Mouse (Mus musculus): ENCODE measurements around the gene Clstn1. TPM values are rescaled to one million over a fixed set of nuclear protein-coding genes. Genes with fewer than 3 reads are reported as not detected.

The Clstn1 gene
- polyA plus RNA-seq, 1 experiment from 2014 or later, result 138 TPM

GRCm38 (mm10) chr4:149691368-149691767, 105.1 kb downstream of the Clstn1 start:
- Histone ChIP-seq H3K27ac (no peak overlapping the region), H3K36me3 (no peaks in the 10 kb centered on the region), H3K4me1 (0 out of 2 replicates have a peak, but pooled peaks cover 4% of the 10 kb centered on the region), H3K9ac (no peak overlapping the region), H3K27me3 (replicated peaks) (peaks cover 5% of the 10 kb centered on the region), H3K4me2 (replicated peaks) (no peak overlapping the region), H3K9me3 (no peaks in the 10 kb centered on the region), H3K4me3 (no peak overlapping the region)
- ATAC-seq (ENCODE audit: low FRiP score, low read depth), result no peak
- 80% methylated on average over 8 of the region's 8 CpGs for WGBS

- Histone ChIP-seq H3K4me3 (no peak overlapping the region), H3K4me2 (replicated peaks) (no peak overlapping the region), H3K4me1 (peaks cover 15% of the 10 kb centered on the region), H3K36me3 (no peaks in the 10 kb centered on the region), H3K27ac (no peak overlapping the region), H3K27me3 (replicated peaks) (peaks cover 33% of the 10 kb centered on the region), H3K9me3 (no peaks in the 10 kb centered on the region), H3K9ac (no peak overlapping the region)
- WGBS, result 40% methylated on average over 16 of the region's 16 CpGs
- ATAC-seq (ENCODE audit: low FRiP score, low read depth), result no peak
Observed at GRCm38 (mm10) chr4:149696189-149696971, 110.1 kb downstream of the Clstn1 start.

GRCm38 (mm10) chr4:149697506-149698196, 111.4 kb downstream of the Clstn1 start:
- no peak for ATAC-seq (ENCODE audit: low FRiP score, low read depth)
- Histone ChIP-seq H3K9me3 (no peaks in the 10 kb centered on the region), H3K27me3 (replicated peaks) (peaks cover 33% of the 10 kb centered on the region), H3K9ac (peak overlapping the region; percentile 50; the same call in 1 of the 2 replicates), H3K36me3 (no peaks in the 10 kb centered on the region), H3K27ac (no peak overlapping the region), H3K4me3 (peak overlapping the region; percentile 44), H3K4me1 (peaks cover 15% of the 10 kb centered on the region), H3K4me2 (replicated peaks) (peak overlapping the region; percentile 78)
- 26% methylated on average over 15 of the region's 15 CpGs for WGBS

- peak overlapping the region; percentile 50 for H3K9ac ChIP-seq
- peak; percentile 78 for ATAC-seq (ENCODE audit: low FRiP score, low read depth)
- 2% methylated on average over 35 of the region's 35 CpGs for WGBS
Observed at GRCm38 (mm10) chr4:149698197-149698821, 112.0 kb downstream of the Clstn1 start.

More at GRCm38 (mm10) chr4:149698197-149698821, 112.0 kb downstream of the Clstn1 start:
- Histone ChIP-seq H3K4me3 (peak overlapping the region; percentile 44), H3K27me3 (replicated peaks) (peaks cover 33% of the 10 kb centered on the region), H3K9me3 (no peaks in the 10 kb centered on the region), H3K4me1 (peaks cover 15% of the 10 kb centered on the region), H3K36me3 (no peaks in the 10 kb centered on the region), H3K27ac (no peak overlapping the region), H3K4me2 (replicated peaks) (peak overlapping the region; percentile 78)

Small RNA genes lying within 50 kb of the gene (microRNA-seq; reads per million reads assigned to microRNA genes)
- gene Mir5616 (not detected), gene Mir7023 (not detected)

Other genes starting within 250 kb of the Clstn1 start
- 76.3 and 77.5 TPM in 2 replicates for gene Ube4b, start 159.7 kb upstream of the Clstn1 start, polyA plus RNA-seq (2016; fragmentation: Nextera tagmentation; extraction: Ambion mirVana)
- not detected in 2 replicates for gene Rbp7, start 131.5 kb upstream of the Clstn1 start, polyA plus RNA-seq (2016; fragmentation: Nextera tagmentation; extraction: Ambion mirVana)
- 0.67 TPM in 1 of 2 replicates, not detected in the other for gene Tmem274, start 109.1 kb upstream of the Clstn1 start, polyA plus RNA-seq (2016; fragmentation: Nextera tagmentation; extraction: Ambion mirVana)
- 12.0 and 14.0 TPM in 2 replicates for gene Nmnat1, start 101.3 kb upstream of the Clstn1 start, polyA plus RNA-seq (2016; fragmentation: Nextera tagmentation; extraction: Ambion mirVana)
- 46.1 and 51.0 TPM in 2 replicates for gene Lzic, start 101.2 kb upstream of the Clstn1 start, polyA plus RNA-seq (2016; fragmentation: Nextera tagmentation; extraction: Ambion mirVana)
- gene Ctnnbip1, start 68.2 kb upstream of the Clstn1 start, polyA plus RNA-seq (2016; fragmentation: Nextera tagmentation; extraction: Ambion mirVana), result 75.6 and 89.2 TPM in 2 replicates
- gene Pik3cd, start 116.1 kb downstream of the Clstn1 start, polyA plus RNA-seq (2016; fragmentation: Nextera tagmentation; extraction: Ambion mirVana), result 20.7 and 22.9 TPM in 2 replicates
- gene Tmem201, start 151.6 kb downstream of the Clstn1 start, polyA plus RNA-seq (2016; fragmentation: Nextera tagmentation; extraction: Ambion mirVana), result 41.4 and 42.3 TPM in 2 replicates
- 24.9 and 25.4 TPM in 2 replicates for gene Slc25a33, start 187.8 kb downstream of the Clstn1 start, polyA plus RNA-seq (2016; fragmentation: Nextera tagmentation; extraction: Ambion mirVana)

Data from neural tube, embryonic 12.5 days (tissue).